Mouse (Mus musculus) embryonic facial prominence, embryonic 12.5 days (tissue): Measurements from ENCODE around the gene Ttc28. TPM values are rescaled to one million over a fixed set of nuclear protein-coding genes. Genes with fewer than 3 reads are reported as not detected.
A peak's percentile ranks its signal among the peaks of the same experiment; 100 is the strongest.

Experiments
- ATAC-seq: fragments of 200-750 bp; cut with Nextera tagmentation; 2 replicates; pipeline ENCODE4 v1.8.0; 2017; ENCODE audit not compliant: insufficient number of reproducible peaks, insufficient read depth, low FRiP score, low TSS enrichment
- H3K27ac ChIP-seq: fragments of 300-500 bp; sonication (generic); 2 replicates; pipeline ENCODE4 v1.5.1; 2016; ENCODE audit warnings: mild to moderate bottlenecking
- H3K27me3 ChIP-seq: fragments of 300-500 bp; sonication (generic); 2 replicates; pipeline ENCODE4 v1.6.1; 2016; ENCODE audit warnings: mild to moderate bottlenecking, moderate library complexity
- H3K36me3 ChIP-seq: fragments of 300-500 bp; sonication (generic); 2 replicates; pipeline ENCODE4 v1.6.1; 2016; ENCODE audit warnings: mild to moderate bottlenecking
- H3K4me1 ChIP-seq: fragments of 300-500 bp; sonication (generic); 2 replicates; pipeline ENCODE4 v1.6.1; 2016
- H3K4me2 ChIP-seq: fragments of 300-500 bp; sonication (generic); replicated peaks from 2 replicates; pipeline ENCODE4 v1.6.1; 2016; ENCODE audit warnings: mild to moderate bottlenecking, moderate library complexity
- H3K4me3 ChIP-seq: fragments of 300-500 bp; sonication (generic); 2 replicates; pipeline ENCODE4 v1.5.1; 2016; ENCODE audit warnings: mild to moderate bottlenecking
- H3K9ac ChIP-seq: fragments of 300-500 bp; sonication (generic); 2 replicates; pipeline ENCODE4 v1.6.1; 2016; ENCODE audit warnings: mild to moderate bottlenecking, moderate library complexity
- H3K9me3 ChIP-seq: fragments of 300-500 bp; sonication (generic); 2 replicates; pipeline ENCODE4 v1.6.1; 2016; ENCODE audit warnings: mild to moderate bottlenecking, moderate library complexity
- WGBS: fragments of 180-500 bp; shearing (Covaris S2); methylation state at CpG from one replicate; pipeline ENCODE4 v1.1.7; 2016; 5-methylcytosine and 5-hydroxymethylcytosine counted together
- polyA plus RNA-seq: library from polyadenylated mRNA; unstranded; fragments of >200 nt; fragmentation: Nextera tagmentation; extraction: Ambion mirVana; gene quantifications from 2 replicates; pipeline ENCODE4 v1.2.1, GENCODE M21; 2016

The Ttc28 gene
- polyA plus RNA-seq, 1 experiment from 2014 or later, result 21.2 TPM

GRCm38 (mm10) chr5:111186600-111186999, 307.0 kb downstream of the Ttc28 start:
- H3K36me3 ChIP-seq, result peaks cover 13% of the 10 kb centered on the region
- no peak overlapping the region for H3K27ac ChIP-seq
- no peak overlapping the region for H3K4me3 ChIP-seq
- no peaks in the 10 kb centered on the region for H3K9me3 ChIP-seq
- H3K9ac ChIP-seq, result no peak overlapping the region
- peaks cover 15% of the 10 kb centered on the region for H3K4me1 ChIP-seq
- H3K4me2 ChIP-seq, result no peak overlapping the region
- no peaks in the 10 kb centered on the region; the same call in 1 of the 2 replicates for H3K27me3 ChIP-seq
- WGBS, result 38% methylated on average over 11 of the region's 11 CpGs
- ATAC-seq, result no peak; the same call in 1 of the 2 replicates

DNA sequence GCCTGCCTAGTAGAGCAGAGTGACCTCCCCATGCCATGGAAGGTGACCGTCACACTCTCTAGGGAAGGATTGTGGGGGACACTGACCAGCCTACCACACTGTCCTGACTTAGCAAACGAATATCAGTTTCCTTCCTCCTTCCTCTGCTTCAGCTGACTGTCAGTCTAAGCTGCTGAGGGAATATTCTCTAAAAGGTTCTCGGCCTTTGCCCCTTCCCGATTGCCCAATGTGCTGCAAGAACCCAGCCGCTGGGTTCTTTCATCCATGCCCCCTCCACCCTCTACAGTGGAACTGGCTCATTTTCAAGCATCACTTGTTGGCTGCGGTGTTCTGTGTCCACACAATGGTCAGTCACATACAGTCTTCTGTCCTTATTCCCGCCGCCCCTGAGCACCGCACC, 312.4 kb downstream of the Ttc28 start:
- H3K27ac ChIP-seq, result no peak overlapping the region
- no peaks in the 10 kb centered on the region for H3K27me3 ChIP-seq
- no peak overlapping the region for H3K4me2 ChIP-seq
- WGBS, result 87% methylated on average over 9 of the region's 9 CpGs
- H3K36me3 ChIP-seq, result no peaks in the 10 kb centered on the region
- H3K4me3 ChIP-seq, result no peak overlapping the region
- H3K9me3 ChIP-seq, result no peaks in the 10 kb centered on the region
- ATAC-seq, result no peak
- peaks cover 15% of the 10 kb centered on the region for H3K4me1 ChIP-seq
- H3K9ac ChIP-seq, result no peak overlapping the region

DNA sequence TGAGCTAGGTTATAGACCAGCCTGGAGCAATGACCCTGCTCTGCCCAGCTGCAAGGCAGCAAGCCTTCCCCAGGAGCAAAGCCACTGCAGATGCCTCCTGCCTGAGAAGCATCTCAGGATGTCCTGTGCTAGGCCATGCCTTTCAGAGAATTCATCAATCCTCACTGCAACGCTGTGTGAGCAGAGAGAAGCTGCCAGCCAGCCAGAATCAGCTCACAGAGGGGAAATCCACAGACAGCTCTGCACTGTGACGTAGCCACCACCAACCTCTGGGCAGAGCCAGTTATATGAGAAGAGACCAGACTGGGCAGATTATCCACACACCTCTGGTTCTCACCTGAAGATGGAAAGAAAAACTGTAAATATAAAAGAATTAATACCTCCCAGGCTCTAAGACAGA, 315.2 kb downstream of the Ttc28 start:
- H3K27ac ChIP-seq, result no peak overlapping the region
- WGBS, result 78% methylated on average over 2 of the region's 2 CpGs
- H3K9ac ChIP-seq, result no peak overlapping the region
- ATAC-seq, result no peak
- no peaks in the 10 kb centered on the region for H3K27me3 ChIP-seq
- H3K9me3 ChIP-seq, result no peaks in the 10 kb centered on the region
- no peaks in the 10 kb centered on the region for H3K36me3 ChIP-seq
- H3K4me3 ChIP-seq, result no peak overlapping the region
- H3K4me1 ChIP-seq, result peaks cover 10% of the 10 kb centered on the region
- no peak overlapping the region for H3K4me2 ChIP-seq

DNA sequence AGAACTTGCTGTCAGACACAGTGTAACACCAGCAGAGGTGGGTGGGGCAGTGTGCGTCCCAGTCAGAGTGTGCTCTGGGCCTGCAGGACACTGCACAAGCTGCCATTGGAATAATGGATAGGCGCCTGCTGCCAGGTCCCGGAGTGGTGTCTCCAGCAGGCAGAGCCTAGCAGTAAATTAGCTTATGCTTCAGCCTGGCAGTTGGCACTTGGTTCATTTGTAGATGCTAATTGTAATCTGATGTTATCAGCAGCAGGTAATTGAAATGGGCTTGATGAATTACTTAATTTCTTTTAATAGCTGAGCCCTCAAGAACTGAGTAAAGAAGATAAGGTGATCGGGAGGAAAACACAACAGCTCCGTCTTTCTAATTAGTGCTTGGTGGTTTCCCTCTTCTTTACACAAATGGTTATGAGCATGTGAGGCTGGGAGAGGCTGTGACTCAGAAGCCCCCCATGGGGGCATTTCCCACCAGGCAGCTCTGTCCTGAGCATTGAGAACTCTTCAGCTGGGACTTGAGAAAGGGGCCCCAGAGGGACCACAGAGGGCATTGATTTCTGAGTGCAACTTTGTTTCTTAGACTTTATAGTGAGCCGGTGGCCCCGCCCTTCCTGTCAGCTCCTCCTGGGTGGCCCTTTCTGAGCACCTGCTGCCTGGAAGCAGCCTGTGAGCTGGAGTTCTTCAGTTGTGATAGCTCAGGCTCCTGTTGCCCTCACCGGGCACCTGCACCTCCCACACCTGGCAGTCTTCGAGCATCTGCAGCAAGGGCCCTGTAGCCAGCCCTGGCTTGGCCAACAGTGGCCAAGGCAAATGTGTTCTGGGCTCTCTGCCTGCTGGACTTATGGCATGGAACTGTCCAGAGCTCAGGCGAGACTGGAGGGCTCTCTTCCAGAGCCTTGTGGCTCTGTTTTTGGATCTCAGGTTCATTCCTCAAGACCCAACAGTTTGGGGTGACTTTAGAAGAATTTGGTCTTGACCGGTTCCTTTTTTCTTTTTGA, 316.2 kb downstream of the Ttc28 start:
- H3K9me3 ChIP-seq, result no peaks in the 10 kb centered on the region
- H3K4me2 ChIP-seq, result no peak overlapping the region
- H3K9ac ChIP-seq, result no peak overlapping the region
- no peaks in the 10 kb centered on the region for H3K36me3 ChIP-seq
- peaks cover 13% of the 10 kb centered on the region for H3K4me1 ChIP-seq
- no peak overlapping the region for H3K27ac ChIP-seq
- H3K27me3 ChIP-seq, result no peaks in the 10 kb centered on the region
- WGBS, result 68% methylated on average over 11 of the region's 11 CpGs
- ATAC-seq, result no peak
- no peak overlapping the region for H3K4me3 ChIP-seq

DNA sequence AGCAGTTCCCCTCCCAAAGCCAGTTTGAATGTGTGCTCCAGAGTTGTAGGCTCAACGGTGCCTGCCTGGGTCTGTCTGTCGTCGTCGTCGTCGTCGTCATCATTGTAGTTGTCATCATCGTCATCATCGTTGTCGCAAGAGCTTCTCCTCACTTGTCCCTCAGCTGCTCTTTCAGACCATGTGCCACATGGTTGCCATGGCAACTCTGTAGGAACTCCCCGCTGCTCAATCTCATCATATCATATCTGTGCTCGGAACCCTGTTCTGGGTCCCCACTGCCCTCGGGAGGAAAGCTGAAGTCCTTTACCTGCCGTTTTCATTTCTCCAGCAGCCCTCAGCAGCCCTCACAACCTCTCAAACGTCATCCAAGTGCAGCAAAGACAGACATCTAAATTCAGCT, 318.1 kb downstream of the Ttc28 start:
- H3K27ac ChIP-seq, result no peak overlapping the region
- H3K27me3 ChIP-seq, result no peaks in the 10 kb centered on the region
- H3K36me3 ChIP-seq, result no peaks in the 10 kb centered on the region

DNA sequence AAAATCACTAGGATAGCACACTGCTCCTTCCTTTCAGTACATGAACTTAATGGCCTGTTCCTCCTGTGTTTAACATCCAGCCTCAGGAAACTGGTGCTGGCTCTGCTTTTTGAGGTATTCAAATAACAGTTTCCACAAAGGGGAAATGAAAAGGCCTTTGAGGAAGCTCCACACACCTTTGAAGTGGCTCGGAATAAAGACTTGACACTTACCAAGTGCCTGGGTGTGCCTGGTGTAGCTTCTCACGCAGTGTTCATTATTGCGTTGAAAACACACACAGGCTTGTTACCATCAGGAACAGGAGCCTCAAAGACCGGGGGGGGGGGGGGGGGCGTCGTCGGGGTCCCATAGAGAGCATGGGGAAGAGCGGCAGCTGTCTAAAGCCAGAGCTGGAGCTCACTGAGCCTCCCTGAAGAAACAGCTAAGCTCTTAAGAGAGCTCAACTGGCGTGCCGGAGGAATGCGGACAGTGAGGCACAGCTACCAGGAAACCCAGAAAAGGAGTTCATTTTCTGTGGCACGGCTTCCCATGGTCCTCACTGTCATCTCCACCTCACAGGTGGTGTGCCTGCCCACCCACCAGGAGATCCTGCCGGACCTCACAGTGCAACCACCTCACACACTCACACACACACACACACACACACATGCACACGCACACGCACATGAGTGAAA, 320.7 kb downstream of the Ttc28 start:
- 51% methylated on average over 12 of the region's 15 CpGs for whole genome bisulfite sequencing
- H3K4me2 ChIP-seq, result no peak overlapping the region
- no peaks in the 10 kb centered on the region for H3K36me3 ChIP-seq
- no peaks in the 10 kb centered on the region for H3K9me3 ChIP-seq
- H3K27me3 ChIP-seq, result no peaks in the 10 kb centered on the region
- no peak overlapping the region for H3K4me3 ChIP-seq
- peaks cover 32% of the 10 kb centered on the region for H3K4me1 ChIP-seq
- H3K9ac ChIP-seq, result 0 out of 2 replicates have a peak overlapping the region, but pooled peaks have one; percentile 10
- peak overlapping the region; percentile 41; the same call in 1 of the 2 replicates for H3K27ac ChIP-seq
- ATAC-seq, result no peak; the same call in 1 of the 2 replicates

More for the DNA sequence above, 318.1 kb downstream of the Ttc28 start:
- Histone ChIP-seq H3K4me3 (no peak overlapping the region), H3K9ac (no peak overlapping the region), H3K9me3 (no peaks in the 10 kb centered on the region), H3K4me2 (no peak overlapping the region), H3K4me1 (peaks cover 21% of the 10 kb centered on the region)
- WGBS, result 88% methylated on average over 15 of the region's 15 CpGs
- no peak for ATAC-seq

GRCm38 (mm10) chr5:111200915-111201610, 321.5 kb downstream of the Ttc28 start:
- Histone ChIP-seq H3K36me3 (no peaks in the 10 kb centered on the region), H3K9ac (0 out of 2 replicates have a peak overlapping the region, but pooled peaks have one; percentile 10), H3K27me3 (no peaks in the 10 kb centered on the region), H3K4me2 (no peak overlapping the region), H3K9me3 (no peaks in the 10 kb centered on the region), H3K4me3 (no peak overlapping the region), H3K4me1 (peaks cover 39% of the 10 kb centered on the region), H3K27ac (peak overlapping the region; percentile 41; the same call in 1 of the 2 replicates)
- WGBS, result 35% methylated on average over 16 of the region's 16 CpGs
- ATAC-seq, result no peak

- H3K9ac ChIP-seq, result no peak overlapping the region
- no peaks in the 10 kb centered on the region for H3K27me3 ChIP-seq
- H3K4me1 ChIP-seq, result peaks cover 55% of the 10 kb centered on the region
- no peak for ATAC-seq
- no peaks in the 10 kb centered on the region for H3K36me3 ChIP-seq
- H3K9me3 ChIP-seq, result no peaks in the 10 kb centered on the region
- no peak overlapping the region for H3K4me2 ChIP-seq
- H3K27ac ChIP-seq, result no peak overlapping the region
- 75% methylated on average over 5 of the region's 5 CpGs for WGBS
- no peak overlapping the region for H3K4me3 ChIP-seq
These were observed 324.6 kb downstream of the Ttc28 start for GRCm38 (mm10) chr5:111204221-111204620.

- no peak for ATAC-seq
- Histone ChIP-seq H3K4me2 (no peak overlapping the region), H3K27me3 (no peaks in the 10 kb centered on the region), H3K4me3 (no peak overlapping the region), H3K9me3 (no peaks in the 10 kb centered on the region), H3K27ac (0 out of 2 replicates have a peak overlapping the region, but pooled peaks have one; percentile 24), H3K4me1 (peaks cover 53% of the 10 kb centered on the region), H3K36me3 (no peaks in the 10 kb centered on the region), H3K9ac (no peak overlapping the region)
- WGBS, result 52% methylated on average over 4 of the region's 4 CpGs
These were observed 325.5 kb downstream of the Ttc28 start for GRCm38 (mm10) chr5:111204976-111205586.

DNA sequence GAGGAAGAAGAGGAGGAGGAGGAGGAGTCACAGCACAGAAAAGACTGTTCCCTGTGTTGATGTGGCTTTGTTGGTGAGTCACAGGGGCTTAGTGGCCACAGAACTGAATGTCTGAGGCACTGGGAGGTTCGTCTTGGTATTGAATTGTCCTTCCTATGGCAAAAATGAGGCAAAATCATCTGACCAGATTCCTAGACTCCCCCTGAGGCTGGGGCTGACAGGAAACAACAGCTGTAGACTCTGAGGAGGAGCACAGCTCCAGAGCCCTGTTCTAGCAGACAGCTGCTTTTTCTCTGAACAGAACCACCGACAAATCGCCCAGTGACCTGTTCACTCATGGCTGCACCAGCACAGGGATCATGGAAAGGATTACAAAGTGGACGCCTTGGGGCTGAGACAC, 326.2 kb downstream of the Ttc28 start:
- Histone ChIP-seq H3K36me3 (no peaks in the 10 kb centered on the region), H3K9me3 (no peaks in the 10 kb centered on the region), H3K27ac (peak overlapping the region; percentile 24; the same call in 1 of the 2 replicates), H3K4me3 (no peak overlapping the region), H3K9ac (no peak overlapping the region), H3K27me3 (no peaks in the 10 kb centered on the region), H3K4me1 (peaks cover 45% of the 10 kb centered on the region), H3K4me2 (no peak overlapping the region)
- ATAC-seq, result no peak
- 35% methylated on average over 4 of the region's 4 CpGs for WGBS
